Comparison of ENCODE assay signal across 13 mouse cellular contexts in genomic region chr7:125762883-125763830, GRCm38 (mm10). TPM values are rescaled to one million over a fixed set of nuclear protein-coding genes. Genes with fewer than 3 reads are reported as not detected.
DNase-seq lines count a peak whose midpoint lies in the region; ATAC-seq lines count a peak whose summit lies in the region.
"Had no signal": no experiment of that assay in that cellular context is flagged by ENCODE, and none has a peak within 500 bp of the region (broad histone marks: within the 10 kb centered on the region; RNA-seq: fewer than 3 reads in every experiment).

No protein-coding gene starts in this region.

- DNase-seq in heart, postnatal 4 days, result no peak
- peak; percentile 26 for DNase-seq in MN1 (ENCODE audit: low spot score)
- DNase-seq in limb, embryonic 11.5 days (ENCODE audit: low spot score), result peak; percentile 34
- DNase-seq in liver, embryonic 11.5 days (ENCODE audit: low spot score), result no peak
- no peak for DNase-seq in spleen, adult 18-20 months
- DNase-seq: kidney, postnatal 25 days had no signal

- H3K4me2 ChIP-seq in heart, embryonic 14.5 days (ENCODE audit: low read length), result no peak overlapping the region
- no peak overlapping the region for H3K4me2 ChIP-seq in forebrain, embryonic 12.5 days
- H3K4me2 ChIP-seq in limb, embryonic 11.5 days (ENCODE audit: low read depth, severe bottlenecking), result no peak overlapping the region
- no peak overlapping the region for H3K4me2 ChIP-seq in liver, embryonic 11.5 days
- no peak overlapping the region for H3K4me2 ChIP-seq in kidney, embryonic 15.5 days
- H3K4me2 ChIP-seq: embryonic facial prominence, embryonic 12.5 days; limb, embryonic 13.5 days had no signal

- H3K9ac ChIP-seq in heart, embryonic 14.5 days (ENCODE audit: low read length), result 0 out of 2 replicates have a peak overlapping the region, but pooled peaks have one; percentile 13
- no peak overlapping the region for H3K9ac ChIP-seq in forebrain, embryonic 12.5 days
- no peak overlapping the region for H3K9ac ChIP-seq in limb, embryonic 11.5 days (ENCODE audit: low read length)
- no peak overlapping the region for H3K9ac ChIP-seq in liver, embryonic 11.5 days (ENCODE audit: low read depth, low read length)
- no peak overlapping the region for H3K9ac ChIP-seq in kidney, embryonic 15.5 days
- H3K9ac ChIP-seq: embryonic facial prominence, embryonic 12.5 days; limb, embryonic 13.5 days had no signal

- H3K36me3 ChIP-seq in heart, embryonic 14.5 days (ENCODE audit: control insufficient read depth, insufficient read depth, low read length), result peaks cover 18% of the 10 kb centered on the region
- H3K36me3 ChIP-seq in forebrain, embryonic 12.5 days (replicated peaks), result 0 out of 2 replicates have a peak, but pooled peaks cover 14% of the 10 kb centered on the region
- H3K36me3 ChIP-seq in limb, embryonic 11.5 days (ENCODE audit: control insufficient read depth, insufficient read depth, low read length), result peaks cover 3% of the 10 kb centered on the region; the same call in 1 of the 2 replicates
- H3K36me3 ChIP-seq in liver, embryonic 11.5 days (ENCODE audit: control insufficient read depth, insufficient read depth, low read length), result no peaks in the 10 kb centered on the region
- H3K36me3 ChIP-seq in kidney, embryonic 15.5 days, result peaks cover 28% of the 10 kb centered on the region

- no peak for ATAC-seq in heart, embryonic 14.5 days (ENCODE audit: insufficient number of reproducible peaks, insufficient read depth, low FRiP score, low read depth)
- peak; percentile 65 for ATAC-seq in forebrain, embryonic 12.5 days (ENCODE audit: low FRiP score)
- no peak for ATAC-seq in limb, embryonic 11.5 days (ENCODE audit: insufficient number of reproducible peaks, low FRiP score, low TSS enrichment, low read depth)
- no peak for ATAC-seq in liver, embryonic 11.5 days (replicated peaks; ENCODE audit: low FRiP score)
- ATAC-seq in kidney, embryonic 15.5 days (replicated peaks; ENCODE audit: low FRiP score), result no peak

- no peaks in the 10 kb centered on the region for H3K9me3 ChIP-seq in heart, embryonic 14.5 days (ENCODE audit: control insufficient read depth, low read length)
- H3K9me3 ChIP-seq in forebrain, embryonic 12.5 days, result no peaks in the 10 kb centered on the region
- no peaks in the 10 kb centered on the region for H3K9me3 ChIP-seq in limb, embryonic 11.5 days (ENCODE audit: control insufficient read depth, low read length)
- no peaks in the 10 kb centered on the region for H3K9me3 ChIP-seq in liver, embryonic 11.5 days (ENCODE audit: control insufficient read depth, low read length)
- no peaks in the 10 kb centered on the region for H3K9me3 ChIP-seq in kidney, embryonic 15.5 days (replicated peaks)
- H3K9me3 ChIP-seq: embryonic facial prominence, embryonic 12.5 days; limb, embryonic 13.5 days; megakaryocyte, embryonic 14.5 days had no signal

- H3K4me3 ChIP-seq in heart, embryonic 14.5 days (ENCODE audit: control insufficient read depth in 1 of 2, insufficient read depth in 1 of 2, low read depth in 1 of 2, low read length in 2 of 2), result no peak overlapping the region
- no peak overlapping the region for H3K4me3 ChIP-seq in forebrain, embryonic 12.5 days (replicated peaks)
- no peak overlapping the region for H3K4me3 ChIP-seq in limb, embryonic 11.5 days (ENCODE audit: low read depth, low read length)
- no peak overlapping the region for H3K4me3 ChIP-seq in liver, embryonic 11.5 days (ENCODE audit: low read depth, low read length)
- H3K4me3 ChIP-seq in kidney, embryonic 15.5 days (replicated peaks), result no peak overlapping the region
- H3K4me3 ChIP-seq: embryonic facial prominence, embryonic 12.5 days; limb, embryonic 13.5 days; megakaryocyte, embryonic 14.5 days had no signal

- peak overlapping the region; percentile 88 to 97 for H3K27ac ChIP-seq in heart, embryonic 14.5 days (replicated peaks in 1 of 2; ENCODE audit: control insufficient read depth in 1 of 2, insufficient read depth in 1 of 2, low read depth in 2 of 2, low read length in 2 of 2)
- 0 out of 2 replicates have a peak overlapping the region, but pooled peaks have one; percentile 38 for H3K27ac ChIP-seq in forebrain, embryonic 12.5 days
- H3K27ac ChIP-seq in limb, embryonic 11.5 days (replicated peaks; ENCODE audit: low read depth, low read length), result no peak overlapping the region; the same call in 1 of the 2 replicates
- H3K27ac ChIP-seq in liver, embryonic 11.5 days (ENCODE audit: low read depth, low read length), result no peak overlapping the region
- H3K27ac ChIP-seq in kidney, embryonic 15.5 days, result no peak overlapping the region
- H3K27ac ChIP-seq: embryonic facial prominence, embryonic 12.5 days; limb, embryonic 13.5 days; stomach, postnatal 0 days had no signal

- H3K4me1 ChIP-seq in heart, embryonic 14.5 days (ENCODE audit: control insufficient read depth in 2 of 2, insufficient read depth in 2 of 2, low read length in 2 of 2), result peaks cover 43 to 68% of the 10 kb centered on the region in 2 experiments
- H3K4me1 ChIP-seq in forebrain, embryonic 12.5 days, result peaks cover 17% of the 10 kb centered on the region
- H3K4me1 ChIP-seq in limb, embryonic 11.5 days (ENCODE audit: control insufficient read depth, insufficient read depth, low read length), result peaks cover 3% of the 10 kb centered on the region; the same call in 1 of the 2 replicates
- no peaks in the 10 kb centered on the region for H3K4me1 ChIP-seq in liver, embryonic 11.5 days (replicated peaks; ENCODE audit: control insufficient read depth, insufficient read depth, low read length)
- H3K4me1 ChIP-seq in kidney, embryonic 15.5 days, result 0 out of 2 replicates have a peak, but pooled peaks cover 3% of the 10 kb centered on the region
- H3K4me1 ChIP-seq: embryonic facial prominence, embryonic 12.5 days had no signal

- no peaks in the 10 kb centered on the region for H3K27me3 ChIP-seq in heart, embryonic 14.5 days (ENCODE audit: control insufficient read depth, insufficient read depth, low read length)
- H3K27me3 ChIP-seq in forebrain, embryonic 12.5 days, result peaks cover 30% of the 10 kb centered on the region; the same call in 1 of the 2 replicates
- no peaks in the 10 kb centered on the region for H3K27me3 ChIP-seq in limb, embryonic 11.5 days (ENCODE audit: control insufficient read depth, insufficient read depth, low read length)
- H3K27me3 ChIP-seq in liver, embryonic 11.5 days (replicated peaks; ENCODE audit: control insufficient read depth, insufficient read depth, low read length), result no peaks in the 10 kb centered on the region
- H3K27me3 ChIP-seq in kidney, embryonic 15.5 days, result no peaks in the 10 kb centered on the region
- H3K27me3 ChIP-seq: embryonic facial prominence, embryonic 12.5 days; limb, embryonic 13.5 days had no signal

- 81% methylated on average over 7 of the region's 7 CpGs for WGBS in heart, embryonic 14.5 days
- 12% methylated on average over 7 of the region's 7 CpGs for WGBS in forebrain, embryonic 12.5 days
- 27% methylated on average over 7 of the region's 7 CpGs for WGBS in limb, embryonic 11.5 days
- whole genome bisulfite sequencing in liver, embryonic 11.5 days, result 79% methylated on average over 7 of the region's 7 CpGs
- whole genome bisulfite sequencing in kidney, embryonic 15.5 days, result 55% methylated on average over 7 of the region's 7 CpGs

RNA-seq across cellular contexts. Expression of gene D430042O09Rik, which starts 55.5 kb away (rescaled TPM):
- polyA plus RNA-seq in heart, embryonic 14.5 days (2014; fragmentation: Nextera tagmentation; extraction: Ambion mirVana), result 7.9 and 8.6 TPM in 2 replicates
- total RNA-seq in heart, postnatal 4 days (2021), result 10 to 100 TPM; 19.0 to 20.6 TPM
- 9.9 and 12.2 TPM in 2 replicates for polyA plus RNA-seq in forebrain, embryonic 12.5 days (2016; fragmentation: Nextera tagmentation; extraction: Ambion mirVana)
- 11.3 and 11.5 TPM in 2 replicates for polyA plus RNA-seq in limb, embryonic 11.5 days (2014; fragmentation: Nextera tagmentation; extraction: Ambion mirVana)
- polyA plus RNA-seq in liver, embryonic 11.5 days (2014; fragmentation: Nextera tagmentation; extraction: Ambion mirVana), result 4.9 and 6.6 TPM in 2 replicates
- 9.3 and 10.1 TPM in 2 replicates for polyA plus RNA-seq in kidney, embryonic 15.5 days (2015; fragmentation: Nextera tagmentation; extraction: Ambion mirVana)

RNA-seq across cellular contexts. Expression of gene Gtf3c1, which starts 55.6 kb away (rescaled TPM):
- polyA plus RNA-seq in heart, embryonic 14.5 days (2014; fragmentation: Nextera tagmentation; extraction: Ambion mirVana), result 29.1 and 30.4 TPM in 2 replicates
- 10 to 100 TPM; 87.6 to 97.4 TPM for total RNA-seq in heart, postnatal 4 days (2021)
- polyA plus RNA-seq in forebrain, embryonic 12.5 days (2016; fragmentation: Nextera tagmentation; extraction: Ambion mirVana), result 51.4 and 53.6 TPM in 2 replicates
- polyA plus RNA-seq in limb, embryonic 11.5 days (2014; fragmentation: Nextera tagmentation; extraction: Ambion mirVana), result 34.1 and 38.2 TPM in 2 replicates
- polyA plus RNA-seq in liver, embryonic 11.5 days (2014; fragmentation: Nextera tagmentation; extraction: Ambion mirVana), result 28.3 and 28.8 TPM in 2 replicates
- polyA plus RNA-seq in kidney, embryonic 15.5 days (2015; fragmentation: Nextera tagmentation; extraction: Ambion mirVana), result 28.2 and 30.6 TPM in 2 replicates

Comparison
In these comparisons a context has a peak if more than half of its experiments do, and no peak if none do; other contexts are left out.
1. H3K27ac ChIP-seq: peak in heart, embryonic 14.5 days (2 of 2) and forebrain, embryonic 12.5 days (single experiment); none in limb, embryonic 11.5 days (single experiment), liver, embryonic 11.5 days (single experiment) and kidney, embryonic 15.5 days (single experiment).
2. DNase-seq: peak in MN1 (single experiment) and limb, embryonic 11.5 days (single experiment); none in heart, postnatal 4 days (single experiment), liver, embryonic 11.5 days (single experiment) and spleen, adult 18-20 months (0 of 2).